Mouse (Mus musculus): ENCODE results near the gene Immt.

GRCm38 (mm10) chr6:71831581-71831960 lies 440 bp downstream of the Immt start:
- TF ChIP-seq MAX (IDR thresholded peaks at IDR 0.05; ENCODE audit: low read length) (peak; percentile 89), POLR2A (IDR thresholded peaks at IDR 0.05; ENCODE audit: control insufficient read depth in 1 of 2, insufficient read depth in 1 of 2, low read depth in 1 of 2, low read length in 2 of 2, poor library complexity in 1 of 2) (peak in 1 of 2 experiments; percentile 22; a peak in 3 of 4 replicates), ELF1 (IDR thresholded peaks at IDR 0.05; ENCODE audit: low read depth, low read length) (0 out of 2 replicates have a peak, but pooled peaks have one; percentile 16), SIN3A (IDR thresholded peaks at IDR 0.05; ENCODE audit: low read length) (peak; percentile 78), HCFC1 (IDR thresholded peaks at IDR 0.05; ENCODE audit: low read depth, low read length) (peak; percentile 95), CTCF (IDR thresholded peaks at IDR 0.05 in 2 of 3, conservative IDR thresholded peaks at IDR 0.05 in 1 of 3; ENCODE audit: control insufficient read depth in 1 of 3, insufficient read depth in 1 of 3, low read depth in 2 of 3, low read length in 3 of 3, poor library complexity in 1 of 3, severe bottlenecking in 1 of 3) (no peak)
